Mouse (Mus musculus) CD4-positive naive resting alpha-beta T cell, adult 57 days (primary cell): ENCODE measurements around the gene Psg16. TPM values are rescaled to one million over a fixed set of nuclear protein-coding genes. Genes with fewer than 3 reads are reported as not detected.

Experiments
- total RNA-seq: library from RNA; stranded (reverse); gene quantifications from one replicate; pipeline ENCODE4 v1.2.4, GENCODE M21; 2023

Gene Psg16
- total RNA-seq: 0.24 TPM

GRCm38 (mm10) chr7:17073904-17074615 is at the start of gene Psg16:
Psg16 (plus strand) TSS chr7:17074040.

GRCm38 (mm10) chr7:17027588-17028343 is 46.1 kb upstream of the Psg16 start, which contains the start of gene Ppp5c:
Ppp5c (minus strand) TSS chr7:17027924.

GRCm38 (mm10) chr7:17062389-17062788 is 11.5 kb upstream of the Psg16 start, which contains the start of gene Hif3a:
Hif3a (minus strand) TSS chr7:17062427.

GRCm38 (mm10) chr7:17149931-17150330 is 76.1 kb downstream of the Psg16 start, which contains the start of gene Ceacam3:
Ceacam3 (plus strand) TSS chr7:17150282.

Other genes starting within 250 kb of the Psg16 start
- gene Prkd2, start 231.1 kb upstream of the Psg16 start, total RNA-seq: 256 TPM
- gene Dact3, start 198.7 kb upstream of the Psg16 start, total RNA-seq: 0.44 TPM
- not detected for gene Gng8, start 182.3 kb upstream of the Psg16 start, total RNA-seq
- 2.0 TPM for gene Ptgir, start 167.6 kb upstream of the Psg16 start, total RNA-seq
- gene Calm3, start 149.9 kb upstream of the Psg16 start, total RNA-seq: 106 TPM
- not detected for gene Pnmal2, start 129.4 kb upstream of the Psg16 start, total RNA-seq
- gene Pnmal1, start 114.4 kb upstream of the Psg16 start, total RNA-seq: not detected
- 3.0 TPM for gene Gm42372, start 91.0 kb upstream of the Psg16 start, total RNA-seq
- gene Ccdc8, start 81.3 kb upstream of the Psg16 start, total RNA-seq: 0.12 TPM
- 99.8 TPM for gene Ppp5c, start 46.1 kb upstream of the Psg16 start, total RNA-seq
- 1.2 TPM for gene Hif3a, start 11.6 kb upstream of the Psg16 start, total RNA-seq
- gene Ceacam3, start 76.2 kb downstream of the Psg16 start, total RNA-seq: not detected
- gene Psg29, start 129.4 kb downstream of the Psg16 start, total RNA-seq: not detected